Mouse (Mus musculus): ENCODE data around the gene Dpt.
"Not testable (repeated sequence)": the region's sequence is repeated elsewhere in the genome, so short reads cannot be mapped to it uniquely, and the experiment has no call there.

The Dpt gene

DNA sequence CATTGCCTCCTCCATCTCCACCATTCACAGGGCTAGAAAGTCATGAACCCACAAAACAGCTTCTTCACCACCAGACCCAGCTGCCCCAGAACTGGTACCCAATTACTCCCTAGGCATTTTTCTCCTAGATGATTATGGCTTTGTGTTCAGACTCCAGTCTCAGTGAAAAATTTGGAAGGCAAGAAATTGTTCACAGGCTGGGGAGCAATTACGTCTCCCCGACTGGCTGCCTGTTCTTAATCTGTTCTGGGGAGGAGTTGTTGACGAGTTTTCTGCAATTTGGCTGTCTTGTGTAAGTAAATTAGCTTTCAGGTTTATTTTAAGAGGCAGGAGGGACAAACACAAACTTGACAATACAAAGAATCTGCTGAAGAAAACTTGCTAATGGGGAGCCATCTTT is 2.7 kb downstream of the Dpt start:
- no peak for DNase-seq (ENCODE audit: low read depth, low spot score)
- no peaks in the 10 kb centered on the region for H3K36me3 ChIP-seq (ENCODE audit: control insufficient read depth, insufficient read depth, low read length, poor library complexity, severe bottlenecking)
- no peaks in the 10 kb centered on the region for H3K27me3 ChIP-seq (ENCODE audit: control insufficient read depth, insufficient read depth, low read length, poor library complexity, severe bottlenecking)

DNA sequence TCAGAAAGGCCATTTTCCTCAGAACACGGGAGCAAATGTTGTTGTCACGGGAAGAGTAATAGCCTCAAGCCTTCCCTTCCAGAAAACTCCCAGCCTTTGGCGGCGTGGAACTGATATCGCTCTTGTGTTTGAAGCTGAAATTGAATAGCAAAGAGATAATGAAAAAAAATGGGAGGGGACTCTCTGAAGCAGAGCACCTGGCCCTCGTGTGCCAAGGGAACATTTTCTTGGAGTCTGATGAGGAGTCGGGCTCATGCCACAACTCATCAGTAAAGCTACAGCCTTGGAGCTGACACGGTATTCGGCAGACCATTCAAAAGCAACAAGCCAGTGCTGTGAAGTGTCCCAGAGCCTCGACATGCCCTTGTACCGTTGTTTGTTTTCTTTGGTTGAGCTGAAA is 7.8 kb downstream of the Dpt start:
- DNase-seq (ENCODE audit: low read depth, low spot score): no peak
- no peaks in the 10 kb centered on the region for H3K36me3 ChIP-seq (ENCODE audit: control insufficient read depth, insufficient read depth, low read length, poor library complexity, severe bottlenecking)
- H3K27me3 ChIP-seq (ENCODE audit: control insufficient read depth, insufficient read depth, low read length, poor library complexity, severe bottlenecking): no peaks in the 10 kb centered on the region

- no peak for DNase-seq (ENCODE audit: low read depth, low spot score)
- no peaks in the 10 kb centered on the region for H3K27me3 ChIP-seq (ENCODE audit: control insufficient read depth, insufficient read depth, low read length, poor library complexity, severe bottlenecking)
These were observed 8.4 kb downstream of the Dpt start for GRCm38 (mm10) chr1:164804751-164805435.

GRCm38 (mm10) chr1:164809371-164809770 is 12.9 kb downstream of the Dpt start:
- no peak for DNase-seq (ENCODE audit: low read depth, low spot score)
- no peaks in the 10 kb centered on the region for H3K36me3 ChIP-seq (ENCODE audit: control insufficient read depth, insufficient read depth, low read length, poor library complexity, severe bottlenecking)
- H3K27me3 ChIP-seq (ENCODE audit: control insufficient read depth, insufficient read depth, low read length, poor library complexity, severe bottlenecking): no peaks in the 10 kb centered on the region

More at GRCm38 (mm10) chr1:164804751-164805435, 8.4 kb downstream of the Dpt start:
- H3K36me3 ChIP-seq (ENCODE audit: control insufficient read depth, insufficient read depth, low read length, poor library complexity, severe bottlenecking): no peaks in the 10 kb centered on the region

DNA sequence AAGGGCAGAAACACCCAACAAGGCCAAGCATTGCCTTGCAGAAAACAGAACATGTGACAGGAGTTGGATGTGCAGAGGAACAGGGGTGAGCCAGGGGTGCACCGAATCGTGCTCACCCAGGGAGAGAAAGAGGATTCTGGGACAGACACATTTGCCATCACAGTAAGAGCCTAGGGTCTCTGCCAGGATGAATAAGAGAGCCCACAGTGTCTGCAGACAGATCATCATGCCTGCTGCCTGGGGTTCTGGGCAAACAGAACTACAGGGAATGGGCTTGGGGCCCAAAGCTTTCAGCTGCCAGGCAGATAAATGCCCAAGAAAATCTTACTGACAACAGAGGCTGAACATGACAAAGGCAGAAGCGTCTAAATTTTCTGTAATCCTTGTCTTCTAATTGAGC is 14.9 kb downstream of the Dpt start:
- H3K27me3 ChIP-seq (ENCODE audit: control insufficient read depth, insufficient read depth, low read length, poor library complexity, severe bottlenecking): no peaks in the 10 kb centered on the region
- H3K36me3 ChIP-seq (ENCODE audit: control insufficient read depth, insufficient read depth, low read length, poor library complexity, severe bottlenecking): no peaks in the 10 kb centered on the region
- DNase-seq (ENCODE audit: low read depth, low spot score): no peak

- peak; percentile 25 for DNase-seq (ENCODE audit: low read depth, low spot score)
- no peaks in the 10 kb centered on the region for H3K36me3 ChIP-seq (ENCODE audit: control insufficient read depth, insufficient read depth, low read length, poor library complexity, severe bottlenecking)
- H3K27me3 ChIP-seq (ENCODE audit: control insufficient read depth, insufficient read depth, low read length, poor library complexity, severe bottlenecking): no peaks in the 10 kb centered on the region
These were observed 17.8 kb downstream of the Dpt start for GRCm38 (mm10) chr1:164814243-164814642.

DNA sequence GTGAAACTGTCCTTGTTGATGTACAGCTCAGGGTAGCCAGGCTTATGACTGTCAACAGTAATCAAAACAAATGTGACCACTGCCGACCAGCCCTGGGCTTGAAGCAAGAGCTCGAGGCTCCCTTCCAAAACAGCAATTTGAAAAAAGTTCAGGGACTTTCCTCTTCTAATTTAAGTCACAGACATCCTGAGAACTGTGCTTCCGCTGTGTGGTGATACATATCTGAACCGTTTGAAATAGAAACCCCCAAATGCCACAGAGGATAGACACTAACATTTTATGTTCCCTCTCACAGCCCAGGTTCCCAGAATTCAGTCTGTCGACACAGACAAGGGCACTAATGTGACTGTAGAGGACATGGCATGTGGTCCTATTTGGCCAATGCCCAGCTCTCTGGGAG is 18.9 kb downstream of the Dpt start:
- DNase-seq (ENCODE audit: low read depth, low spot score): peak; percentile 50
- no peaks in the 10 kb centered on the region for H3K27me3 ChIP-seq (ENCODE audit: control insufficient read depth, insufficient read depth, low read length, poor library complexity, severe bottlenecking)
- H3K36me3 ChIP-seq (ENCODE audit: control insufficient read depth, insufficient read depth, low read length, poor library complexity, severe bottlenecking): no peaks in the 10 kb centered on the region

DNA sequence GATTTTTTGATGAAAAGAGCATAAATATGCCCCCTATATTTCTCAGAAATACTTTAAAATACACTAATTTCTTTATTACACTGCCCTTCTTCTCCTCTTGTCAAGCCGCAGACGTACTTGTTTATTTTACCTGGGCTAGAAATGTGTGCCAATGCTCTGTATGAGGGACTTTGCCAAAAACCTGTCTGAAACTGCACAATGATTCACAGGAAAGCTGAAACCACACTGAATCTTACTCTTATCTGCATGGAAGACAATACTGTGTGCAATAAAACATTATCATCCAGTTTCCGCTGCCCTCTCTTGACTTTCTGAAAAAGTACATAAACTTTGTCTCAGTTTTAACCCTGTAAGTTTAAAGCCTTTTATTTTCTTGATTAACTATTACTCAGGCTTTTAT is 20.9 kb downstream of the Dpt start:
- H3K36me3 ChIP-seq (ENCODE audit: control insufficient read depth, insufficient read depth, low read length, poor library complexity, severe bottlenecking): no peaks in the 10 kb centered on the region
- DNase-seq (ENCODE audit: low read depth, low spot score): no peak
- no peaks in the 10 kb centered on the region for H3K27me3 ChIP-seq (ENCODE audit: control insufficient read depth, insufficient read depth, low read length, poor library complexity, severe bottlenecking)

DNA sequence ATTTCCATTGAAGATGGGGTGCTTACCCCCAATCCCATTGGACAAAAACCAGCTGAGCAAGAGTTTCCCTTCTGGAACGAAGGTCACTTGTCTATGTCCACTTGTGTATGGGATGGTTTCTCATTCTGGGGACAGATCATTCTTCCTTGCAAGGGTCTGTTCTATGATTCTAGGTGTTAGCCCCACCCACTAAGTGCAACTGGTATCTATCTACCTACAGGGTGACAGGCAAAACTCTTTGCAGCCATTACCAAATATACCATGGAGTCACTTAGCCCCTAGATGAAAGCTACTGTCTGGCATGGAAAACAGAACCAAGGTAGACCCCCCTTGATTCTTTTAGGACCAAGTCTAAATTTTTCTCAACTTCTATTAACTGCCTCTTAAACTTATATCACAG is 24.9 kb downstream of the Dpt start:
- no peaks in the 10 kb centered on the region for H3K27me3 ChIP-seq (ENCODE audit: control insufficient read depth, insufficient read depth, low read length, poor library complexity, severe bottlenecking)
- DNase-seq (ENCODE audit: low read depth, low spot score): no peak

DNA sequence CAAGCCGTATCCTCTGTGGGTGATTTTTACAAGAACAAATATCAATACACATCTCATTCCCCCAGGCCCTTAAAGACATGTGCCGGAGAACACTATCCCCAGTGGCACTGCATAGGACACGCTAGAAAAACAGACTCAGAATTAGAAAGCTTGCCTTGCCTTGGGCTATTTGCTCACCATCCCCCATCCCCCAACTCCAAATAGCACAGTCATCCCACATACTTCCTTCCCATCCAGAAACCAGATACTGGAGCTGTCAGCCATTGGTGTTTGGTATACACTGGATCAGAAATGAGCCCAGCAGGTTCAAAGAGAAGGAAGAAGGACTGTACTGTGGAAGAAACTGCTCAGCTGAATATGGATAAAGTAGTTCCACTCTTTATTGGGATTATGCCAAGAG is 25.4 kb downstream of the Dpt start:
- DNase-seq (ENCODE audit: low read depth, low spot score): no peak
- H3K27me3 ChIP-seq (ENCODE audit: control insufficient read depth, insufficient read depth, low read length, poor library complexity, severe bottlenecking): no peaks in the 10 kb centered on the region
- no peaks in the 10 kb centered on the region for H3K36me3 ChIP-seq (ENCODE audit: control insufficient read depth, insufficient read depth, low read length, poor library complexity, severe bottlenecking)

More for the DNA sequence above, 24.9 kb downstream of the Dpt start:
- no peaks in the 10 kb centered on the region for H3K36me3 ChIP-seq (ENCODE audit: control insufficient read depth, insufficient read depth, low read length, poor library complexity, severe bottlenecking)

- H3K36me3 ChIP-seq (ENCODE audit: control insufficient read depth, insufficient read depth, low read length, poor library complexity, severe bottlenecking): no peaks in the 10 kb centered on the region
- no peak for DNase-seq (ENCODE audit: low read depth, low spot score)
- H3K27me3 ChIP-seq (ENCODE audit: control insufficient read depth, insufficient read depth, low read length, poor library complexity, severe bottlenecking): no peaks in the 10 kb centered on the region
These were observed 25.8 kb downstream of the Dpt start for GRCm38 (mm10) chr1:164822268-164822667.

- DNase-seq (ENCODE audit: low read depth, low spot score): no peak
- no peaks in the 10 kb centered on the region for H3K27me3 ChIP-seq (ENCODE audit: control insufficient read depth, insufficient read depth, low read length, poor library complexity, severe bottlenecking)
- no peaks in the 10 kb centered on the region for H3K36me3 ChIP-seq (ENCODE audit: control insufficient read depth, insufficient read depth, low read length, poor library complexity, severe bottlenecking)
These were observed 28.5 kb downstream of the Dpt start for GRCm38 (mm10) chr1:164824896-164825295.

GRCm38 (mm10) chr1:164829881-164830280 is 33.4 kb downstream of the Dpt start:
- DNase-seq (ENCODE audit: low read depth, low spot score): no peak

DNA sequence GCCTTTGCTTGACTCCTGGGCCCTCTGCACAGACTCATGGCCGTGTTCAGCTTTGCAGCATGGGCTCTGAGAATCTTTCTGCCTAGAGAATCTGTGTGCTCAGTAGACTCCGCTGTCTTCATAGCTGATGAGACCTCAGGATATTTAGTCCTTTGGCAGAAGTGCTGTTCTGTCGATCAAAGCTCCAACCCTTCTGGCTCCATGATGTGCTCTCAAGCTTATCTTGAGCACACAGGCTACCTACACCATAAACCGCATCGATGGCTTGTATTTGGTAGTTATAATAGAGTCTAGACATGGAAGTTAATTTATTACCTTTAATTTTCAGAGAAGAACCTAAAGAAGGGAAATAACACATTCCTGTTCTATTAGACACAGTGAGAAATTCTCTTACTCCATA is 36.0 kb downstream of the Dpt start:
- H3K36me3 ChIP-seq (ENCODE audit: control insufficient read depth, insufficient read depth, low read length, poor library complexity, severe bottlenecking): no peaks in the 10 kb centered on the region
- DNase-seq (ENCODE audit: low read depth, low spot score): no peak
- no peaks in the 10 kb centered on the region for H3K27me3 ChIP-seq (ENCODE audit: control insufficient read depth, insufficient read depth, low read length, poor library complexity, severe bottlenecking)

More at GRCm38 (mm10) chr1:164829881-164830280, 33.4 kb downstream of the Dpt start:
- H3K36me3 ChIP-seq (ENCODE audit: control insufficient read depth, insufficient read depth, low read length, poor library complexity, severe bottlenecking): no peaks in the 10 kb centered on the region
- no peaks in the 10 kb centered on the region for H3K27me3 ChIP-seq (ENCODE audit: control insufficient read depth, insufficient read depth, low read length, poor library complexity, severe bottlenecking)

- no peak for DNase-seq (ENCODE audit: low read depth, low spot score)
- Histone ChIP-seq H3K36me3 (ENCODE audit: control insufficient read depth, insufficient read depth, low read length, poor library complexity, severe bottlenecking) (no peaks in the 10 kb centered on the region), H3K27me3 (ENCODE audit: control insufficient read depth, insufficient read depth, low read length, poor library complexity, severe bottlenecking) (no peaks in the 10 kb centered on the region)
These were observed 52.3 kb downstream of the Dpt start for GRCm38 (mm10) chr1:164848616-164849265.

DNA sequence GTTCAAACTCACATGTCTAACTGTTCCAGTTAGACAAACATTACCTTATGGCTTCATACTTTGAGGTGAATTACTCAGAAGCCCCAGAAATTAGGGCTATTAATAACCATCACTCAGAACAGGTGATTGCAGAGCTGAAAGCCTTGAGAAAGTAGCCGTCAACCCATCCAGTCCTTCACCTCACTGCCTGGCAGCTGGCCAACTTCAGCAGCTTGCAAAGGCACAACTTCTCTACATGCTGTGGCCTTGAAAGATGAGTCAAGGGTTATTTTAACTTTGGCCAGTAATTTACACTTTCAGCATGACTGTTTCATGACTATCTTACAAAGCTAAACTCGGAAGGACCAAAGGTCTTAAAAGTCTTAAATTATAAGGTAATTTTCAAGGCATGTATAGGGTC is 59.3 kb downstream of the Dpt start:
- not testable (repeated sequence) for H3K27me3 ChIP-seq (ENCODE audit: control insufficient read depth, insufficient read depth, low read length, poor library complexity, severe bottlenecking); H3K36me3 ChIP-seq (ENCODE audit: control insufficient read depth, insufficient read depth, low read length, poor library complexity, severe bottlenecking); DNase-seq (ENCODE audit: low read depth, low spot score)

Data from splenic B cell, adult 2 months (primary cell).